Mouse (Mus musculus): ENCODE results near the gene Pfdn6. TPM values are rescaled to one million over a fixed set of nuclear protein-coding genes. Genes with fewer than 3 reads are reported as not detected.
A peak's percentile ranks its signal among the peaks of the same experiment; 100 is the strongest.

The Pfdn6 gene
- polyA plus RNA-seq, 1 experiment: 135 TPM

- no peak overlapping the region for H3K4me3 ChIP-seq (replicated peaks; ENCODE audit: insufficient read depth, low read depth, low read length)
- no peak for DNase-seq
- no peak overlapping the region for H3K27ac ChIP-seq (ENCODE audit: insufficient read depth, low read length)
- no peak for TF ChIP-seq POLR2A (IDR thresholded peaks at IDR 0.05; ENCODE audit: borderline replicate concordance, insufficient read depth, low read length)
- TF ChIP-seq CTCF (IDR thresholded peaks at IDR 0.05; ENCODE audit: borderline replicate concordance, insufficient read depth, low read depth, low read length): no peak
- peaks cover 11% of the 10 kb centered on the region for H3K4me1 ChIP-seq (ENCODE audit: control insufficient read depth, insufficient read depth, low read length)
- no peaks in the 10 kb centered on the region for H3K27me3 ChIP-seq (ENCODE audit: control insufficient read depth, insufficient read depth, low read length)
- 89% methylated on average over 7 of the region's 7 CpGs for WGBS
Measured at GRCm38 (mm10) chr17:33921361-33921760, 18.8 kb downstream of the Pfdn6 start.

- WGBS: under 1% methylated on average over 36 of the region's 36 CpGs
- H3K4me3 ChIP-seq (replicated peaks; ENCODE audit: insufficient read depth, low read depth, low read length): peak overlapping the region; percentile 98
- H3K27ac ChIP-seq (ENCODE audit: insufficient read depth, low read length): no peak overlapping the region
- DNase-seq: peak; percentile 85 to 90
- H3K4me1 ChIP-seq (ENCODE audit: control insufficient read depth, insufficient read depth, low read length): peaks cover 11% of the 10 kb centered on the region
- no peak for TF ChIP-seq POLR2A (IDR thresholded peaks at IDR 0.05; ENCODE audit: borderline replicate concordance, insufficient read depth, low read length)
- peak; percentile 90 for TF ChIP-seq CTCF (IDR thresholded peaks at IDR 0.05; ENCODE audit: borderline replicate concordance, insufficient read depth, low read depth, low read length)
- no peaks in the 10 kb centered on the region for H3K27me3 ChIP-seq (ENCODE audit: control insufficient read depth, insufficient read depth, low read length)
Measured at GRCm38 (mm10) chr17:33920282-33921097, 19.7 kb downstream of the Pfdn6 start.

GRCm38 (mm10) chr17:33919351-33920281 is 20.5 kb downstream of the Pfdn6 start:
- TF ChIP-seq CTCF (IDR thresholded peaks at IDR 0.05; ENCODE audit: borderline replicate concordance, insufficient read depth, low read depth, low read length) (0 out of 2 replicates have a peak, but pooled peaks have one; percentile 26), POLR2A (IDR thresholded peaks at IDR 0.05; ENCODE audit: borderline replicate concordance, insufficient read depth, low read length) (no peak)
- H3K4me3 ChIP-seq (replicated peaks; ENCODE audit: insufficient read depth, low read depth, low read length): peak overlapping the region; percentile 98
- DNase-seq: peak; percentile 68 to 69
- no peaks in the 10 kb centered on the region for H3K27me3 ChIP-seq (ENCODE audit: control insufficient read depth, insufficient read depth, low read length)
- peak overlapping the region; percentile 26 for H3K27ac ChIP-seq (ENCODE audit: insufficient read depth, low read length)
- whole genome bisulfite sequencing: 1% methylated on average over 52 of the region's 52 CpGs
- H3K4me1 ChIP-seq (ENCODE audit: control insufficient read depth, insufficient read depth, low read length): peaks cover 11% of the 10 kb centered on the region

GRCm38 (mm10) chr17:33918293-33919203 is 21.6 kb downstream of the Pfdn6 start:
- peaks cover 11% of the 10 kb centered on the region for H3K4me1 ChIP-seq (ENCODE audit: control insufficient read depth, insufficient read depth, low read length)
- H3K4me3 ChIP-seq (replicated peaks; ENCODE audit: insufficient read depth, low read depth, low read length): peak overlapping the region; percentile 98
- DNase-seq: peak; percentile 22 to 27
- TF ChIP-seq CTCF (IDR thresholded peaks at IDR 0.05; ENCODE audit: borderline replicate concordance, insufficient read depth, low read depth, low read length) (no peak), POLR2A (IDR thresholded peaks at IDR 0.05; ENCODE audit: borderline replicate concordance, insufficient read depth, low read length) (no peak)
- 51% methylated on average over 37 of the region's 37 CpGs for WGBS
- H3K27ac ChIP-seq (ENCODE audit: insufficient read depth, low read length): no peak overlapping the region
- no peaks in the 10 kb centered on the region for H3K27me3 ChIP-seq (ENCODE audit: control insufficient read depth, insufficient read depth, low read length)

GRCm38 (mm10) chr17:33917656-33918292 is 22.4 kb downstream of the Pfdn6 start:
- WGBS: 75% methylated on average over 18 of the region's 18 CpGs
- peak in 1 of 2 experiments; percentile 15 for DNase-seq
- Histone ChIP-seq H3K27me3 (ENCODE audit: control insufficient read depth, insufficient read depth, low read length) (no peaks in the 10 kb centered on the region), H3K27ac (ENCODE audit: insufficient read depth, low read length) (no peak overlapping the region), H3K4me3 (replicated peaks; ENCODE audit: insufficient read depth, low read depth, low read length) (no peak overlapping the region), H3K4me1 (ENCODE audit: control insufficient read depth, insufficient read depth, low read length) (peaks cover 11% of the 10 kb centered on the region)
- no peak for TF ChIP-seq CTCF (IDR thresholded peaks at IDR 0.05; ENCODE audit: borderline replicate concordance, insufficient read depth, low read depth, low read length)
- no peak for TF ChIP-seq POLR2A (IDR thresholded peaks at IDR 0.05; ENCODE audit: borderline replicate concordance, insufficient read depth, low read length)

- TF ChIP-seq POLR2A (IDR thresholded peaks at IDR 0.05; ENCODE audit: borderline replicate concordance, insufficient read depth, low read length): no peak
- no peak for TF ChIP-seq CTCF (IDR thresholded peaks at IDR 0.05; ENCODE audit: borderline replicate concordance, insufficient read depth, low read depth, low read length)
- Histone ChIP-seq H3K27ac (ENCODE audit: insufficient read depth, low read length) (no peak overlapping the region), H3K27me3 (ENCODE audit: control insufficient read depth, insufficient read depth, low read length) (no peaks in the 10 kb centered on the region), H3K4me3 (replicated peaks; ENCODE audit: insufficient read depth, low read depth, low read length) (peak overlapping the region; percentile 68), H3K4me1 (ENCODE audit: control insufficient read depth, insufficient read depth, low read length) (peaks cover 11% of the 10 kb centered on the region)
- 56% methylated on average over 31 of the region's 31 CpGs for WGBS
- peak in 1 of 2 experiments; percentile 42 for DNase-seq
Measured at GRCm38 (mm10) chr17:33916847-33917655, 23.1 kb downstream of the Pfdn6 start.
